Mouse (Mus musculus) Patski (cell line): ENCODE data around the gene Btk. TPM values are rescaled to one million over a fixed set of nuclear protein-coding genes. Genes with fewer than 3 reads are reported as not detected.
"Not testable (repeated sequence)": the region's sequence is repeated elsewhere in the genome, so short reads cannot be mapped to it uniquely, and the experiment has no call there.

ENCODE experiments used
- ATAC-seq: fragments of 100-300 bp; one replicate; pipeline ENCODE4 v1.8.0; 2021
- CTCF ChIA-PET: fragments of 350-600 bp; sonication (Branson Sonifier 250); formaldehyde crosslinking; loops from one replicate; lab custom pipeline; 2022; ENCODE audit warnings: inconsistent platforms; lab: Charles Lee
- POLR2A ChIA-PET: fragments of 350-600 bp; sonication (Branson Sonifier 250); formaldehyde crosslinking; loops from one replicate; lab custom pipeline; 2022; ENCODE audit warnings: antibody characterized with exemption, inconsistent platforms; lab: Charles Lee
- DNase-seq: peaks from one replicate; pipeline ENCODE4 v3.0.0-alpha.2; 2011; ENCODE audit warnings: low read depth, low spot score
- H3K27me3 ChIP-seq: fragments of 371-371 bp; one replicate; pipeline ENCODE4 v1.5.1; 2021
- CTCF ChIP-seq: fragments of 100-300 bp; IDR thresholded peaks from one replicate; pipeline ENCODE4 v1.5.1; 2021
- in situ Hi-C: fragments of 300-500 bp; cut with MboI; formaldehyde crosslinking; loops from 3 replicates; pipeline ENCODE4 v1.11.1; 2018; ENCODE audit warnings: low pct_unique_long_range_greater_than_20kb, mixed read lengths
- polyA plus RNA-seq: library from polyadenylated mRNA; unstranded; gene quantifications from one replicate; pipeline ENCODE4 v1.2.3, GENCODE M21; 2021

Gene Btk
- polyA plus RNA-seq, 1 experiment from 2014 or later, result not detected

DNA sequence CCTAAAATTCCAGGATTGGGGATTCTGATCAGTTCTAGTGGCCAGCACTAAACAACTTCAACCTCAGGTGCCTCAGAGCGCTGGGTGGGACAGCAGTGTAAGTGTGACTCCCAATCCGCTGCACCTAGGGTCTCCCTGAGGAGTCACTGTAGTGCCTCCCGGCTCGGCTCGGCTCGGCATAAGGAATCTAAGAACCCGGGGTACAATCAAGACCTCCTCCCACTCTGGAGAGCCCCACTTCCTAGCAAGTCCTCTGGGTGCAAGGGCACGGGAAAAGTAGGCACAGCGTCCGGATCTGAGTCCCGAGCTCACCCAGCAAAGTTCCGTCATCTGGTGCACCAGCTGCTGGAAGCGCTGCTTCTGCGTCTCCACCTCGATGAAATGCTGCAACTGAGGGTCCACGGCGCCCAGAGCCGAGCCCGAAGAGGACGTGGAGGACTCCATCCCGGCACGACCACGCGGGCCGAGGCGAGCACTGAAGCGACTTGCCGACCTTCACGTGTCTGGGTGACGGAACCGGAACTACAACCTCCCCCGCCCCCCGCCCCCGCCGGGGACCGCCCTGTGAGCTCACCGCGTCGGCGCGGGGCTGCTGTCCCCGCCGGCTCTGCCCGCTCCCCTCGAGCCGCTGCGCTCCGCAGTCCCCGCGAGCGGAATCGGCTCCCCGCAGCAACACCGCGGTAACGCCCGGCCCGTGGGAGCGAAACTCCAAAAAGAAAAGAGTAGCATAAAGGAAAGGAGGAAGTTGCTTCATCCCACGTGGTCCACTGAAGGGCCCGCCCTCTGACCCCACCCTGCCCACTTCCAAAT, 42.0 kb downstream of the Btk start, which contains the start of gene Timm8a1:
TSS of gene Timm8a1 (minus strand) at position 721 of the 810 bp plus-strand sequence.
- peaks cover under 1% of the 10 kb centered on the region for H3K27me3 ChIP-seq
- POLR2A ChIA-PET, result no interaction called here
- CTCF ChIA-PET, result interaction anchor here (1.1 to 1.3 kb wide), 3 partner anchors 9 to 59 kb away, joined by 3 to 4 read pairs (median 3); no protein-coding TSS in a partner anchor
- TF ChIP-seq CTCF, result no peak
- DNase-seq (no peak), ATAC-seq (peak; percentile 88)
- in situ Hi-C loops, result no loop called here

DNA sequence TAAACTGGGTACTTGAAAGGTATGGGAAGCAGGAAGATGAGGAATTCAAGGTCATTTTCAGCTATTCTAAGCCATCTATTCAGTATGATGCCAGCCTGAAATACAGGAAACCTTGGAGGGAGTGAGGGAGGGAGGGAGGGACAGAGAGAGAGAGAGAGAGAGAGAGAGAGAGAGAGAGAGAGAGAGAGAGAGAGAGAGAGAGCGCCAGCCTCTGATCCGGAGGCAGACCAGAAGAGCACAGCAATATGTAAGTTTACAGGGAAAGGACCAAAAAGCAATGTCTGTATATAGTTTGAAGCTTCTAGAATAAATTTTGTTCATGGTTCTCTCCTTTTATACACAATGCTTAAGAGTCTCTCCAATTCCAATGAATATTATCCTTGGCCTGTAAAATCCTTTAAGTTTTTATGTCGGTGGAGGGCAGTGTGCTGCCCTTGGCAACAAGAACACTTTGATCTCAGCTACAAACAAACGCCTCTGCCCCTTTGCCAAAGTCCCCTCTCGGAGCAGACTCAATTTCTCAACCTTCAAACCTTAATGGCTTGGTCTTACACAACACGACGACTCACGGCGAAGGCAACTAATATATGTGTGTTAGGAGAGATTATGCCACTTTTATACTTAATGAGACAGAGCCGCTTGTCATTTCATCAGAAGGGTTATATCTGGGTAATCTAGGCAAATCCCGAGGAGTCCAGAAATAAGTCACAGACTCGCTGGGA, 42.8 kb downstream of the Btk start:
- CTCF ChIA-PET, result interaction anchor here (1.1 to 1.3 kb wide), 3 partner anchors 10 to 59 kb away, joined by 3 read pairs; no protein-coding TSS in a partner anchor
- no peak for DNase-seq
- in situ Hi-C loops, result no loop called here
- POLR2A ChIA-PET, result no interaction called here
- ATAC-seq, result peak; percentile 5
- H3K27me3 ChIP-seq, result peaks cover 8% of the 10 kb centered on the region
- no peak for TF ChIP-seq CTCF

DNA sequence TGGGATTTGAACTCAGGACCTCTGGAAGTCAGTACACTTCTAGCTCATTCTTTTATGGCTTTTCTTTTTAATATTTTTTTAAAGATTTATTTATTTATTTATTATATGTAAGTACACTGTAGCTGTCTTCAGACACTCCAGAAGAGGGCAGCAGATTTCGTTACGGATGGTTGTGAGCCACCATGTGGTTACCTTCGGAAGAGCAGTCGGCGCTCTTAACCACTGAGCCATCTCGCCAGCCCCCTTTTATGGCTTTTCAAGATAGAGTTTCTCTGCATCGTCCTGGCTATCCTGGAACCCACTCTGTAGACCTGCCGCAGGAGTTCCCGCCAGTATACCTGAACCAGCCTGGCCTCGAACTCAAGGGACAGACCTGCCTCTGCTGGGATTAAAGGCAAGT, 43.6 kb downstream of the Btk start:
- POLR2A ChIA-PET, in situ Hi-C loops: not testable (repeated sequence)
- CTCF ChIA-PET, result interaction anchor here (0.9 to 1.3 kb wide), 5 partner anchors 9 to 51 kb away, joined by 3 to 5 read pairs (median 3); no protein-coding TSS in a partner anchor

DNA sequence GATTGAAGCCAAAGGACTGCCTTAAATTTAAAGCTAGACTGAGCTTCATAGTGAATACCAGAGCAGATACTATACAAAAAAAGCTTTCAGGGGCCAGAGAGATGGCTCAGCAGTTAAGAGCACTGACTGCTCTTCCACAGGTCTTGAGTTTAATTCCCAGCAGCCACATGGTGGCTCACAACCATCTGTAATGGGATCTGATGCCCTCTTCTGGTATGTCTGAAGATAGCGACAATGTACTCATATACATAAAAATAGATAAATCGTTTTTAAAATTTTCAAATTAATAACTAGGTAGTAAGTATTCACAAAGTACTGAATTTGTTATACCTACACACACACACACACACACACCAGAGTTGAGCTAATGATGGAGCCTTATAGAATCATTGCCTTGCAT, 50.0 kb downstream of the Btk start:
- ChIA-PET CTCF (interaction anchor here (0.9 to 1.5 kb wide), 2 partner anchors 10 to 24 kb away, joined by 3 to 8 read pairs; no protein-coding TSS in a partner anchor), POLR2A (interaction anchor here (0.6 kb wide), 2 partner anchors 21 to 341 kb away, joined by 3 read pairs; no protein-coding TSS in a partner anchor)
- peaks cover 8% of the 10 kb centered on the region for H3K27me3 ChIP-seq
- DNase-seq (no peak), ATAC-seq (no peak)
- in situ Hi-C loops, result no loop called here
- no peak for TF ChIP-seq CTCF

More for the DNA sequence above, 43.6 kb downstream of the Btk start:
- not testable (repeated sequence) for H3K27me3 ChIP-seq, ATAC-seq, DNase-seq

DNA sequence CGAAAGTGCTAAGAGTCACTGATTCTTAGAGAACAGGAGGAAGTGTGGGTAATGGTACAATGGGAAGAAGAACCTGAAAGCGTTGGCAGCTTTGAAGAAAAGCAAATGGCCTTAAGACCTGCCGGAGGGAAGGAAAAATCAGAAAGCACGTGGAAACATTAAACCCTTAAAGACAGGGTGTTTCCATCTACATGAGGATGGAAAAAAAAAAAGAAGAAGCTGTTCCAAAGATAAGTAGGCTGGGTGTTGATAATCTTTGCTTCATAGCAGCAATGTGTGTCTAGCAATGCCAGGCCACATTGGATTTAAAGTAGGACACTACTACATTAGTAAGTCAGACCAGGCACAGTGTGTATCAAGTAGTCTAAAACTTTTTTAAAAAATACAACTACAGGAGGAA, 58.1 kb downstream of the Btk start:
- ATAC-seq (no peak), DNase-seq (no peak)
- H3K27me3 ChIP-seq, result peaks cover 12% of the 10 kb centered on the region
- POLR2A ChIA-PET, result no interaction called here
- no peak for TF ChIP-seq CTCF
- in situ Hi-C loops, result no loop called here
- CTCF ChIA-PET, result no interaction called here

DNA sequence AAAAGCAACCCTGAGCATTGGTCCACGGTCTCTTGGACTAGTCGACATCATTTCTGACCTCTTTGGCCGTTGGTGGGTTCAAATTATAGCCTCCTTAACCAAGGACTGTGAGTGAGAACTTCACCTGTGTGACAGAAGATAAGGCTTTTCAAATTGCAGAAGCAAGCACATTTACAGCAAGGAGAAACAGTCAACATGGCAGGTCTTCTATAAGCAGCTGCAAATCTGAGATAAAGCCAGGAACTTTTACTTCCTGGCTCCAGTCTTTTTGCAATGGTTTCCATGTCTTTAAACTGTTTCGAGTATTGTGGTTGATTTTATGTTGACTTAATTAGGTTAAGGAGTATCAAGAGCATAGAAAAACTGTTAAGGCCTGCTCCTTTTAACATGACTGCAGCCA, 59.6 kb downstream of the Btk start:
- ChIA-PET CTCF (interaction anchor here (1.3 kb wide), 1 partner anchor 9 kb away, joined by 3 read pairs; no protein-coding TSS in a partner anchor), POLR2A (no interaction called here)
- no peak for ATAC-seq

DNA sequence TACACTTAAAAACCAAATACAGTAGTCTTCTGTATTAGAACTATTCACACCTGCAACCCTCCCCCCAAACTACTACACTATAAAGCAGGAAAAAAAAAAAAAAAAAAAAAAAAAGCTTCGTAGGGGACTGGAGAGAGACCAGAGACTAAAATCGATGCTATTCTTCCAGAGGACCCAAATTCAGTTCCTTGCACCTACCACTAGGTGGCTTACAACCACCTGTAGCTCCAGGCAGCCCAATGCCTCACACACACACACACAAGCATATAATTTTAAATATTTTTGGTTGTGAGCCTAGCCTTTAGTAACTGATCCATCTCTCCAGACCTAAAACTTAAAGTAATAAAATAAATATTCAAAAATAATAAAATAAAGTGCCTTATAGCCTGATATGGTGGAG, 73.9 kb downstream of the Btk start:
- DNase-seq (no peak), ATAC-seq (no peak)
- H3K27me3 ChIP-seq, result no peaks in the 10 kb centered on the region
- POLR2A ChIA-PET, result no interaction called here
- in situ Hi-C loops, result no loop called here
- CTCF ChIA-PET, result interaction anchor here (1.2 to 1.8 kb wide), 3 partner anchors 10 to 23 kb away, joined by 5 to 8 read pairs (median 6); no protein-coding TSS in a partner anchor
- TF ChIP-seq CTCF, result peak; percentile 54

More for the DNA sequence above, 59.6 kb downstream of the Btk start:
- no peak for DNase-seq
- TF ChIP-seq CTCF, result no peak
- in situ Hi-C loops, result no loop called here
- H3K27me3 ChIP-seq, result peaks cover 12% of the 10 kb centered on the region

DNA sequence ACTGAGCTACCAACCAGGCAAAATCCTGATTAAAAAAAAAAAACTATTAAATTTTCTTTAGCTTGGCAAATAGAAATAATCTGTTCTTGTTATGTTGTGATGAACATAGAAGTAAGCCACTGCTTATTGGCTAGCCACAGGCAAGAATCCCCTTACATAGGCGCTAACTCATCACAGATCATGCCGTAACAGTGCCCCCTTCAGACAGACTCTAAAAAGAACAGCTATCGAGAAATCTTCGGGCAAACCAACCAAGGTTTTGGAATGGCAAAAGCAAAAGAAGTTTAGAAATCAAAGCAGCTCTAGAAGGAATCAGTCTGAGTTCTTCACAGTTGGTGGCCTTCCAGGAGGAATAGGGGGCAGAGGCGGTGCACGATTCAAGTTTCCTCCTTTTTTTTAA, 75.4 kb downstream of the Btk start:
- H3K27me3 ChIP-seq, result no peaks in the 10 kb centered on the region
- in situ Hi-C loops, result no loop called here
- CTCF ChIA-PET, result interaction anchor here (1.8 kb wide), 1 partner anchor 34 kb away, joined by 4 read pairs; the partner anchor contains the start of gene Timm8a1
- DNase-seq (no peak), ATAC-seq (no peak)
- peak; percentile 8 for TF ChIP-seq CTCF
- POLR2A ChIA-PET, result no interaction called here

DNA sequence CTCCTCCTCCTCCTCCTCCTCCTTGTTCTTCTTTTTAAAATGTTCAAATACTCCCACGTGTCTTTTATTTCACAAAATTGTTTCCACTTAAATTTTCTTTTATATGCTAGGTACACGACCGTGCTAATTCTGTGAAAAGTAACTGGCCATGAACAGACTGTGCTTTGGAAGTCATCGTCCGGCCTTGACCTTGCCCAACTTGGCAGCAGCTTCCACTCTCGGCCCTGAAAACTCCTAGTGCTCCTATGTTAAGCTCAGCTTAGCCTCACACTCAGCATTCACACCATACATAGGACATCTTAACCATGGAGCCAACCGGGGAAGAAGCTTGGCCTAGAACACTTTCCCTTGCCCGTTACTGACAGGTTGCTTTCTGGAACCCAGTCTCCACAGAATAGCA, 82.7 kb downstream of the Btk start:
- DNase-seq (no peak), ATAC-seq (no peak)
- peaks cover 10% of the 10 kb centered on the region for H3K27me3 ChIP-seq
- ChIA-PET POLR2A (no interaction called here), CTCF (no interaction called here)
- TF ChIP-seq CTCF, result no peak
- in situ Hi-C loops, result no loop called here

Other genes with a start within 250 kb of the Btk start
- 0.04 TPM for gene Drp2, start 179.0 kb downstream of the Btk start, polyA plus RNA-seq
- gene Taf7l, start 107.1 kb downstream of the Btk start, polyA plus RNA-seq, result not detected
- gene Timm8a1, start 41.7 kb downstream of the Btk start, polyA plus RNA-seq, result 63.0 TPM
- 555 TPM for gene Rpl36a, start 2.1 kb upstream of the Btk start, polyA plus RNA-seq
- 26.9 TPM for gene Gla, start 17.6 kb upstream of the Btk start, polyA plus RNA-seq
- 133 TPM for gene Hnrnph2, start 17.6 kb upstream of the Btk start, polyA plus RNA-seq
- 0.01 TPM for gene Armcx4, start 102.9 kb upstream of the Btk start, polyA plus RNA-seq
- not detected for gene Armcx1, start 134.4 kb upstream of the Btk start, polyA plus RNA-seq
- gene Armcx6, start 167.8 kb upstream of the Btk start, polyA plus RNA-seq, result 0.21 TPM
- gene Armcx3, start 173.0 kb upstream of the Btk start, polyA plus RNA-seq, result 37.4 TPM
- 3.1 TPM for gene Armcx2, start 225.7 kb upstream of the Btk start, polyA plus RNA-seq